Mouse (Mus musculus) ES-Bruce4 (cell line): ENCODE results near the gene Tesk1. TPM values are rescaled to one million over a fixed set of nuclear protein-coding genes. Genes with fewer than 3 reads are reported as not detected.

ENCODE experiments used
- H3K27ac ChIP-seq: 2 replicates; pipeline ENCODE4 v1.5.1; 2012; ENCODE audit warnings: low read length, inconsistent platforms; ENCODE audit not compliant: insufficient read depth
- H3K27me3 ChIP-seq: 2 replicates; pipeline ENCODE4 v1.6.1; 2012; ENCODE audit warnings: mild to moderate bottlenecking, low read length, inconsistent platforms; ENCODE audit not compliant: control insufficient read depth, poor library complexity, insufficient read depth, severe bottlenecking
- H3K36me3 ChIP-seq: 2 replicates; pipeline ENCODE4 v1.6.1; 2012; ENCODE audit warnings: inconsistent platforms, mild to moderate bottlenecking, low read length, moderate library complexity; ENCODE audit not compliant: control insufficient read depth, poor library complexity, insufficient read depth, severe bottlenecking
- H3K4me1 ChIP-seq: one replicate; pipeline ENCODE4 v1.8.1; 2011; ENCODE audit warnings: low read length; ENCODE audit not compliant: control insufficient read depth, insufficient read depth
- H3K4me3 ChIP-seq: 2 replicates; pipeline ENCODE4 v1.5.1; 2011; ENCODE audit warnings: low read depth, mild to moderate bottlenecking, low read length
- H3K9ac ChIP-seq: 2 replicates; pipeline ENCODE4 v1.6.1; 2012; ENCODE audit warnings: low read depth, mild to moderate bottlenecking, inconsistent platforms; ENCODE audit not compliant: poor library complexity, severe bottlenecking
- H3K9me3 ChIP-seq: replicated peaks from 2 replicates; pipeline ENCODE4 v1.6.1; 2012; ENCODE audit warnings: mild to moderate bottlenecking, low read length, inconsistent platforms; ENCODE audit not compliant: control insufficient read depth, poor library complexity, insufficient read depth, severe bottlenecking
- CTCF ChIP-seq: IDR thresholded peaks from one replicate; pipeline ENCODE4 v1.8.1; 2011; ENCODE audit warnings: low read depth, low read length
- EP300 ChIP-seq: IDR thresholded peaks from 2 replicates; pipeline ENCODE4 v1.6.1; 2011; ENCODE audit warnings: low read depth, low read length; ENCODE audit not compliant: insufficient read depth
- POLR2A ChIP-seq: IDR thresholded peaks from one replicate; pipeline ENCODE4 v1.8.1; 2011; ENCODE audit warnings: low read length; ENCODE audit not compliant: insufficient read depth
- polyA plus RNA-seq: library from polyadenylated mRNA; stranded (reverse); fragments of >200 nt; gene quantifications from 2 replicates; pipeline ENCODE4 v1.2.4, GENCODE M21; 2011; ENCODE audit warnings: low read depth; ENCODE audit not compliant: missing spikeins, insufficient read depth, insufficient read length

Tesk1 gene
- polyA plus RNA-seq, 1 experiment: 12.6 TPM

GRCm38 (mm10) chr4:43427501-43428179, 14.1 kb upstream of the Tesk1 start:
- H3K27me3 ChIP-seq: no peaks in the 10 kb centered on the region
- H3K36me3 ChIP-seq: 0 out of 2 replicates have a peak, but pooled peaks cover 3% of the 10 kb centered on the region
- H3K27ac ChIP-seq: no peak overlapping the region
- H3K4me3 ChIP-seq: peak overlapping the region; percentile 41
- no peak for TF ChIP-seq POLR2A
- TF ChIP-seq CTCF: no peak
- TF ChIP-seq EP300: no peak
- H3K9ac ChIP-seq: peak overlapping the region; percentile 12; the same call in 1 of the 2 replicates
- H3K9me3 ChIP-seq: no peaks in the 10 kb centered on the region
- H3K4me1 ChIP-seq: no peaks in the 10 kb centered on the region

DNA sequence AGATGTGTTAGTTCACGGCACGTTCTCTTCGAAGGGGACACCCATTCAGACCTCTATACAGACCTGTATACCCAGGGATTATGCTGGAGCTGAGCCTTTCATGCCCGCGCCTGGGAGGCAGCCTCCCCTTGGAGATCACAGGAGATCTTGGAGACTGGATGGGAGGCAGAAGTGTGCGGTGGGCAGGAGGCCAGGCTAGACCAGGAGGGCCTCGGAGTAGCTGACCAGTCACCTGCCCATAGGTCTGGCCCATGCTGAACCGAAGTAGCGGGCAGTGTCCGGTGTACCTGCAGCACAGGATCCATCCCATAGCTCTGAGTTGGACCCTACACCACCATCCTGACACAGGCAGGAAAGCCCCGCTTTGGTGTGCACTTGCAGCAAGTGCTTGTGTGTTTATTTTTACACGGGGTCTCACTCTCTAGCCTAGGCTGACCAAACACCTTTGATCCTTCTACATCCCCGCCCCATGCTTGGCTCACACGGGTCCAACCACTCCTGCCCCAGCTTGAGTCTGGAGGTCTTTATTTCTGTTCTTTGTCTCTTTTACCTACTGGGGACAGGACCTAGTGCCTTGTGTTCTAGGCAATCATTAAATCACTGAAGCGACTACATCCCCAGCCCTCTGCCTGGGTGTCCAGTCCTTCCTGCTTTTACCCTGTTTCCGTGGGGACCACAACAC, 13.4 kb upstream of the Tesk1 start:
- TF ChIP-seq POLR2A: no peak
- no peak for TF ChIP-seq CTCF
- no peak for TF ChIP-seq EP300
- Histone ChIP-seq H3K36me3 (0 out of 2 replicates have a peak, but pooled peaks cover 3% of the 10 kb centered on the region), H3K4me3 (peak overlapping the region; percentile 41), H3K9me3 (no peaks in the 10 kb centered on the region), H3K9ac (no peak overlapping the region), H3K4me1 (no peaks in the 10 kb centered on the region), H3K27me3 (no peaks in the 10 kb centered on the region), H3K27ac (no peak overlapping the region)

- H3K9ac ChIP-seq: 0 out of 2 replicates have a peak within 1 kb of the TSS, but pooled peaks have one; percentile 44
- no peaks in the 10 kb centered on the region for H3K9me3 ChIP-seq
- H3K4me1 ChIP-seq: no peaks in the 10 kb centered on the region
- H3K27me3 ChIP-seq: no peaks in the 10 kb centered on the region
- H3K36me3 ChIP-seq: 0 out of 2 replicates have a peak, but pooled peaks cover 2% of the 10 kb centered on the region
- peak within 1 kb of the TSS; percentile 41 for H3K4me3 ChIP-seq
- H3K27ac ChIP-seq: no peak within 1 kb of the TSS
- TF ChIP-seq CTCF (no peak), EP300 (no peak), POLR2A (no peak)
Observed at GRCm38 (mm10) chr4:43428946-43429345, 12.8 kb upstream of the Tesk1 start, which contains the start of gene Fam166b. Gene Fam166b, minus strand, starts transcription at chr4:43429134.

GRCm38 (mm10) chr4:43431690-43432089, 10.0 kb upstream of the Tesk1 start:
- Histone ChIP-seq H3K27me3 (no peaks in the 10 kb centered on the region), H3K4me3 (no peak overlapping the region), H3K4me1 (no peaks in the 10 kb centered on the region), H3K36me3 (no peaks in the 10 kb centered on the region), H3K9ac (no peak overlapping the region), H3K27ac (no peak overlapping the region), H3K9me3 (no peaks in the 10 kb centered on the region)
- TF ChIP-seq POLR2A: no peak
- TF ChIP-seq CTCF: peak; percentile 64

- H3K27me3 ChIP-seq: no peaks in the 10 kb centered on the region
- TF ChIP-seq EP300 (no peak), CTCF (no peak), POLR2A (no peak)
- no peak overlapping the region for H3K27ac ChIP-seq
- no peaks in the 10 kb centered on the region for H3K9me3 ChIP-seq
- H3K9ac ChIP-seq: no peak overlapping the region
- H3K4me1 ChIP-seq: no peaks in the 10 kb centered on the region
- no peak overlapping the region for H3K4me3 ChIP-seq
- no peaks in the 10 kb centered on the region for H3K36me3 ChIP-seq
Observed at GRCm38 (mm10) chr4:43432832-43433231, 8.9 kb upstream of the Tesk1 start.

GRCm38 (mm10) chr4:43442044-43442443, 305 bp downstream of the Tesk1 start:
- H3K27me3 ChIP-seq: no peaks in the 10 kb centered on the region
- peak overlapping the region; percentile 94 for H3K9ac ChIP-seq
- H3K27ac ChIP-seq: peak overlapping the region; percentile 2; the same call in 1 of the 2 replicates

More at GRCm38 (mm10) chr4:43442044-43442443, 305 bp downstream of the Tesk1 start:
- Histone ChIP-seq H3K4me3 (peak overlapping the region; percentile 72), H3K36me3 (0 out of 2 replicates have a peak, but pooled peaks cover 3% of the 10 kb centered on the region), H3K4me1 (peaks cover 2% of the 10 kb centered on the region), H3K9me3 (no peaks in the 10 kb centered on the region)
- peak; percentile 93 for TF ChIP-seq CTCF
- TF ChIP-seq EP300: peak; percentile 46; the same call in 1 of the 2 replicates
- peak; percentile 77 for TF ChIP-seq POLR2A
